23 mouse cellular contexts compared by ENCODE assay signal in genomic region chr7:83900519-83900918, GRCm38 (mm10). TPM values are rescaled to one million over a fixed set of nuclear protein-coding genes. Genes with fewer than 3 reads are reported as not detected.
DNase-seq lines count a peak whose midpoint lies in the region; ATAC-seq lines count a peak whose summit lies in the region.
"Had no signal": no experiment of that assay in that cellular context is flagged by ENCODE, and none has a peak within 500 bp of the region (broad histone marks: within the 10 kb centered on the region; RNA-seq: fewer than 3 reads in every experiment).

No protein-coding gene starts in this region.

- H3K4me2 ChIP-seq in lung, embryonic 16.5 days (ENCODE audit: low read depth, low read length): no peak overlapping the region
- no peak overlapping the region for H3K4me2 ChIP-seq in hindbrain, embryonic 16.5 days (ENCODE audit: low read length)

- H3K4me1 ChIP-seq in lung, embryonic 16.5 days (replicated peaks; ENCODE audit: control insufficient read depth, insufficient read depth, low read length): peaks cover 21% of the 10 kb centered on the region
- H3K4me1 ChIP-seq in hindbrain, embryonic 16.5 days (ENCODE audit: control insufficient read depth, insufficient read depth, low read depth, low read length): no peaks in the 10 kb centered on the region

- no peak overlapping the region for H3K9ac ChIP-seq in lung, embryonic 16.5 days (ENCODE audit: low read length)
- no peak overlapping the region for H3K9ac ChIP-seq in hindbrain, embryonic 16.5 days (ENCODE audit: low read depth, low read length)

- H3K27me3 ChIP-seq in lung, embryonic 16.5 days (ENCODE audit: control insufficient read depth, insufficient read depth, low read depth, low read length): no peaks in the 10 kb centered on the region
- no peaks in the 10 kb centered on the region for H3K27me3 ChIP-seq in hindbrain, embryonic 16.5 days (replicated peaks; ENCODE audit: control insufficient read depth, insufficient read depth, low read length)
- H3K27me3 ChIP-seq: CH12.LX, Patski had no signal

- no peak for ATAC-seq in lung, embryonic 16.5 days (ENCODE audit: low read depth)
- no peak for ATAC-seq in hindbrain, embryonic 16.5 days
- ATAC-seq: activated CD4-positive, CD25-positive, alpha-beta regulatory T cell, adult 4 months; CD4-positive, CD25-positive, alpha-beta regulatory T cell, adult 4 months; Patski had no signal

- WGBS in lung, embryonic 16.5 days: 69% methylated on average over 3 of the region's 3 CpGs
- WGBS in hindbrain, embryonic 16.5 days: 73% methylated on average over 3 of the region's 3 CpGs

- peaks cover 43% of the 10 kb centered on the region for H3K36me3 ChIP-seq in lung, embryonic 16.5 days (ENCODE audit: control insufficient read depth, insufficient read depth, low read length)
- H3K36me3 ChIP-seq in hindbrain, embryonic 16.5 days (ENCODE audit: control insufficient read depth, insufficient read depth, low read length): peaks cover 29% of the 10 kb centered on the region

- peak overlapping the region; percentile 16; the same call in 1 of the 2 replicates for H3K27ac ChIP-seq in lung, embryonic 16.5 days (ENCODE audit: low read length)
- no peak overlapping the region for H3K27ac ChIP-seq in hindbrain, embryonic 16.5 days (ENCODE audit: low read depth, low read length)

- no peak overlapping the region for H3K4me3 ChIP-seq in lung, embryonic 16.5 days (ENCODE audit: low read length)
- H3K4me3 ChIP-seq in hindbrain, embryonic 16.5 days (ENCODE audit: low read length): no peak overlapping the region

- DNase-seq in embryo, embryonic 11 days: peak; percentile 9
- no peak for DNase-seq in embryo, embryonic 9.5 days (ENCODE audit: extremely low spot score)
- DNase-seq in heart, adult 11 months: peak; percentile 81
- no peak for DNase-seq in heart, adult 18-20 months
- DNase-seq in lung, postnatal 25 days (ENCODE audit: low spot score): no peak
- DNase-seq in MN1 (ENCODE audit: low spot score): peak; percentile 74
- DNase-seq: adrenal gland, adult 2 months; adrenal gland, adult 8-10 months; adrenal gland, postnatal 10 days; adrenal gland, postnatal 14 days; adrenal gland, postnatal 25 days; adrenal gland, postnatal 36 days; B cell, adult 2 months; cerebellum, adult 11 months; cerebellum, adult 11-12 months; cerebellum, adult 18-20 months had no signal

- H3K9me3 ChIP-seq in lung, embryonic 16.5 days (ENCODE audit: control insufficient read depth, low read length): no peaks in the 10 kb centered on the region
- no peaks in the 10 kb centered on the region for H3K9me3 ChIP-seq in hindbrain, embryonic 16.5 days (ENCODE audit: control insufficient read depth, low read length)
- H3K9me3 ChIP-seq: G1E had no signal

RNA-seq across cellular contexts. Expression of gene Mesd, which starts 16.3 kb away (rescaled TPM):
- 10 to 100 TPM; 49.3 to 54.9 TPM for total RNA-seq in heart, adult 18-20 months (2021)
- polyA plus RNA-seq in lung, embryonic 16.5 days (2015; fragmentation: Nextera tagmentation; extraction: Ambion mirVana): 118 and 132 TPM in 2 replicates
- polyA plus RNA-seq in hindbrain, embryonic 16.5 days (2015; fragmentation: Nextera tagmentation; extraction: Ambion mirVana): 63.7 and 83.8 TPM in 2 replicates

RNA-seq across cellular contexts. Expression of gene Tlnrd1, which starts 16.4 kb away (rescaled TPM):
- 1 to 10 TPM; 8.3 TPM for total RNA-seq in heart, adult 18-20 months (2021)
- polyA plus RNA-seq in lung, embryonic 16.5 days (2015; fragmentation: Nextera tagmentation; extraction: Ambion mirVana): 10.4 and 10.5 TPM in 2 replicates
- polyA plus RNA-seq in hindbrain, embryonic 16.5 days (2015; fragmentation: Nextera tagmentation; extraction: Ambion mirVana): 6.2 and 7.8 TPM in 2 replicates

Comparison
In these comparisons a context has a peak if more than half of its experiments do, and no peak if none do; other contexts are left out.
1. DNase-seq: peak in embryo, embryonic 11 days (single experiment), heart, adult 11 months (single experiment) and MN1 (single experiment); none in embryo, embryonic 9.5 days (single experiment), heart, adult 18-20 months (0 of 2) and lung, postnatal 25 days (single experiment).